Mouse (Mus musculus) heart, adult 18-20 months (tissue): ENCODE measurements around the gene Rnf180. TPM values are rescaled to one million over a fixed set of nuclear protein-coding genes. Genes with fewer than 3 reads are reported as not detected.
A peak's percentile ranks its signal among the peaks of the same experiment; 100 is the strongest.

ENCODE experiments used
- DNase-seq, 2 experiments: peaks; one replicate each; pipeline ENCODE4 v3.0.0; 2021 to 2022; ENCODE audit warnings: mixed read lengths in 1 of 2
- total RNA-seq, 2 experiments: library from RNA; stranded (reverse); gene quantifications; 2 replicates each; pipeline ENCODE4 v1.2.3; 2021

Rnf180 gene
- total RNA-seq, 2 experiments from 2014 or later = 2.3 TPM

DNA sequence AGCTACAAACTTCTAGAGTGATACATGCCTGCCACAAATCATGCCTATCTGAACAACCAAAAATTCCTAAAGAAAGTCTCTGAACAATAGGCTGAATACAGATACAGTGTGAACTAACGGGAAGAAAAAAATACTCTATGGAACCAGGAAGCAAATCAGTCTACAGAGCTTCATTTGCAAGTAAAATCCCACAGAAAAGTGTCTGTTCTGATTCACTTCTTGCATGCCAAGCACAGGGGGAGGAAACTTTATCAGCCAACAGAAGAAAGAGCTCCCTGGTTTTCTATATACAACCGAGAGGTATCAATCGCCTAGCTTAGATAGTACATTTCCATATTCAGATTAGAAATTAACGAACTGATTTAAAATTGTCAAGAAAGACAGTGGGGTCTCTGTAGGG lies 43.8 kb downstream of the Rnf180 start:
- DNase-seq = no peak

DNA sequence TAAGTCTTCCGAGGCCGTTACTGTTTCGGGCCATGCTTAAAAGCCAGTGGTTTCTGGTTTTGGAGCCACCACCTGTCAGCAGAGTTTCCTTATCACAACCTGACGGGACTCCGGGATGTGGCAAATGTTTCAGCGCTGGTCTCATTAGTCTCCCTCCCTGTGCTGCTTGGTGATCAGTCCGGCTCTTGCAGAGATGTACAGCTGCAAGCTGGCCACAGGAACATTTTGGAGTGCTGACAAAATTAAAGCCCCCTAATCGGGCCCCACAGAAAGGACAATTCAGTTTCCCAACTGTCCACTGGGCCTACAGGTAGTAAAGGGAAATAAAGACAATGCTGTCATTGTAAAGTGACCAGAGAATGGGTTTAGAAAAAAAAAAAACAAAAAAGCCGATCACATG lies 44.4 kb downstream of the Rnf180 start:
- DNase-seq = no peak

DNA sequence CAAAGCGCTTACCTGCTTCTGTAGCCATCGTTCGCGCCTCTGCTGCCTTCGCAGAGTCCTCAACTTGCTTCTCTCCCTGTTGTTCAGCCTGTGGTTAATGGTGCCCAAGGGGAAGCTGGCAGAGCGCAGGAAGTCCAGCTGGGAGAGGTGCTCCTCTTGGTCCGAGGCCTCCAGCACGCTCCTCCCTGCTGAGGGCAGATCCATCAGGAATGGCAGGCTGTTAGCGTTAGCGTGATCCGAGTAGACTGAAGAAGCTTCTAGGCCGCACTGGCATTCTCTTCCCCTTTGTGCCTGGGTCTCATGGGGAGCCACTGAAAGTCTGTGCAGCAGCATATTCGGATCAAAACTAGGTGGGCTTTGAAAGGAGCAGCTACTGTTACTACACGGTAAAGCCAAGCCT lies 45.0 kb downstream of the Rnf180 start:
- DNase-seq = no peak

- DNase-seq = no peak
These were observed 46.9 kb downstream of the Rnf180 start for GRCm38 (mm10) chr13:105247691-105248090.

- DNase-seq = no peak
These were observed 53.8 kb downstream of the Rnf180 start for GRCm38 (mm10) chr13:105240810-105241209.

DNA sequence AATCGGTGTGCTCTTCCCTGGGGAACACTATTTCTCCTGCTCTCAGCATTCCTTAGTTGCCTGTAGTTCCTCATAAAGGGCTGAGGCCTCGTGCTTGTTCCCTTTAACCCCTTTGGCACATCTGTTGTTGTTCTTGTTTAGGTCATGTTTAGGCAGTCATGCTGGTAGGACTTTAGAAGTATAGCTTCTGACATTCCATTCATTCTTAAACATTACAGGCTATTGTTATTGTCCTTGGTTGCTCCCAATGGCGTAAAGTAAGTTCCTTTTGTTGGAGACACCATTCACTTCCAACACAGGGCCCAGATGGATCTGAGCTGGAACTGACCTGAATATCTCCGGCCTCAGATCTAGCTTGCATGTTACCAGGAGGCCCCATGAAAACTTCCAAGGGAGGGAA lies 67.5 kb downstream of the Rnf180 start:
- no peak for DNase-seq

DNA sequence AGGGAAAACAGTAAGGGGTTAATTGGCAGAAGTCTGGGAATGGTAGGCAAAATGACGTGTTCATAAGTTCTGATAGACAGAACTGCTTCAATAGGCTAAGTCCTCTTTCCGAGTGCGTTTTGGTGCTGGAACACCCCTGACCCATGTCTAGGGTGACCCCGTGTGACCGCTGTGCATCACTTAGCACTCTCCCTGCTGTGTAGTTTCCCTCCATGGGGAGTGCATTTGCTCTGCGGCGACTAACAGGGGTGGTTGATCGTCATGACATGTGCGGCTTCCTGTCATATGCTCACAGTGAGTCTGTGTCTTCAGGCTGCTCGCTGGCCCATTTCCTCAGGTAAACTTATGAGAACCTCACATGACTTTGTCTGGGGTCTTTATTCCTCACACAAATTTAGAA lies 70.6 kb downstream of the Rnf180 start:
- DNase-seq = no peak

GRCm38 (mm10) chr13:105223147-105223546 lies 71.5 kb downstream of the Rnf180 start:
- DNase-seq = peak in 1 of 2 experiments; percentile 30

- DNase-seq = no peak
These were observed 72.4 kb downstream of the Rnf180 start for GRCm38 (mm10) chr13:105222016-105222725.

- no peak for DNase-seq
These were observed 83.9 kb downstream of the Rnf180 start for GRCm38 (mm10) chr13:105210746-105211145.

DNA sequence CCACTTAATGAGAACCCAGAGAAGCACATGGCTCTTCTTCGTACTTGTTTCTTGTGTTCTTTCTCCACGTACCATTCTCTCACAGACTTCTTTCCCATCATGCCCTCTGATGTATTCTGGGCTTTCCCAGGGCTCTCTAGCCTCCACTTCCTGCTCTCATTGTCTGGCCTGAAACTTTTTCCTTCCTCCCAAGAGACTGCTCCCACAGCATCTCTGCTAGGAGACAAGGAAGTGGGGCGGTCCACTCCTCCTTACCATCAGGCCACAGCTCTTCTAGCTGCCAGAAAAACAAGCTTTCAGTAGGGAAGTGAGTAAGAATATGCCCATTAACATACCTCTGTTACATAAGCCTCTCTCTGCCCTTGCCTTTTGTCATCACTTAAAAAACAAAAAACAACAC lies 90.8 kb downstream of the Rnf180 start:
- DNase-seq = no peak

DNA sequence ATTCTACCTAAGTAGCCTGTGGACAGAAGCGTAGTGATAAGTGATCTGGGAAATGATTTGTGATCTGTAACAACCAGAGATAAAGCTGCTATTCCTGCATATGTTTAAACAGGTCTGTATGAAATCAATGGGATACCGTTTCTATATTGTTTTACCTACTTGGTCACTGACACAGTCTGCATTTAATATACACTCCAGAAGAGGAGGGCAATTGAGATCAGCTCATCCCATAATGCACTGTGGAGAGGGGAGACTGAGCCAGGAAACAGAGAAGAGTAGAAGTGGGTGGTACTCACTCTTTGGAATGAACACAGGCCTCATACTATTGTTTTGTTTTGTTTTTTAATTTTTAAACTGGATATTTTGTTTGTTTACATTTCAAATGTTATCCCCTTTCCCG lies 96.0 kb downstream of the Rnf180 start:
- DNase-seq = no peak

DNA sequence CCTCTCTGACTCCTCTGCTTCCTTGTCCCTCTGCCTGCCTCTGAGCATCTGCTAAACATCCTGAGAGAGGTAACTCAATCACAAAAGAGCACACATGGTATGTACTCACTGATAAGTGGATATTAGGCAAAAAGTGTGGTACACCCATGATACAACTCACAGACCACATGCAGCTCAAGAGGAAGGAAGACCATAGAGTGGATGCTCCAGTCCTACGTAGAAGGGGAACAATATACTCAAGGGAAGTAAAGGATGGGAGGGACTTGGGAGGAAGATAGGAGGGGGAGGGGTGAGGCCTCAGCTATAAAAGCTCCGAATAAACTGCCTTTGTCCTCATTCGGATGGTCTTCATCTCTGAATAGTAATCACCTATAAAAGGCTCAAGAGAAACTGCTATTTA lies 96.6 kb downstream of the Rnf180 start:
- no peak for DNase-seq

- DNase-seq = no peak
These were observed 101.0 kb downstream of the Rnf180 start for GRCm38 (mm10) chr13:105193583-105193982.

DNA sequence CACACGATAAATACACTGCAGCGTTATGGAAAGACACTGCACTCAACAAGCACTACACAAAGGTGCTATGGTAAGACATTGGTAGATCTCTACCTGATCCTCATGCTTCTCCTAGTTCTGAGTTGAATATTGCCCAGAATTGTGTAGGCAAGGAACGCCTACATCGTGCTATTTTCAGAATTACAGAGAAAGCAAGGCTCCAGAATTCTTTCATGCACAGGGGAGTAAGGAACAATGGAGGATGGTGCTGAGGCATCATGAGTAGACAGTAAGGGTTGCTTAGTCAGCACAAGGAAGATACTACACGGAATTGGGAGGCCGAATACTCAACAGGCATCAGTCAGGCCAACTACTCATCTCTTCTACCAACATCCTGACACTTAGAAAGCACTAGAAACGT lies 105.9 kb downstream of the Rnf180 start:
- DNase-seq = no peak

- DNase-seq = no peak
These were observed 113.8 kb downstream of the Rnf180 start for GRCm38 (mm10) chr13:105180781-105181180.

DNA sequence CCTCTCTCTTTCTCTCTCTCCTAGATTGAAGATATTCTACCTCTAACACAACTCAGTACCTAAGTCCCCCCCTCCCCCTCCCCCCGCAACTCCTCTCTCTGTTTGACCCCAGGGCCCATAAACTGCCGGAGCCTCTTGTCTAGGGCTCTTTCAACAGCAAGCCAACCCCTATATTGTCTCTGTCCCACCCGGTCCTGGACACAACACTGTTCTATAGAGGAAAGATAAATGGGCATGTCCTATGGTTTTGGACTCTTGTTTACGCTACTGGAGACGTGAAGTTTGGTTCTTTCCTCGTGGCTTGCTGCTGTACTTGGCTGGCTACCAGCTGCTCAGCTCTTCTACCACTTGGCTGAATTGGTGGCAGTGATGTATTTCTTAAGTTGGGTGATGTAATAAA lies 129.2 kb downstream of the Rnf180 start:
- DNase-seq = no peak

DNA sequence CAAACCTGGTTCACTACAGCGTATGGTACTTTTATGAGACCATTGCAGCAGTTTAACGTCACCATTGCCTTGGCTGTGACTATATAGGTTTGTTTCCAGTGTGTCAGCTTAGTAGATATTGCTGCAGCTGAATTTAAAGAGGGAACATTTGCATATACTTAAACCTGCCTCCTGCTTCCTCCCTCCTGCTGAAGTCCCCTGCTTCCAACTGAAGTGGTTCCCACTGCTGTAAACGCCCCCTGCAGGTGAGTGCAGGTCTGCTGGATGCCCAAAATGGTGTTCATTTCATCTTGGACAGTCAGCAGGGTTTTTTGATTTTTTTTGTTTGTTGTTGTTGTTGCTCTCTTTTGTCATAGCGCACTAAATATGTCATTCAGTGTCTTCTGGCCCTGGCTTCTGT lies 140.7 kb downstream of the Rnf180 start:
- no peak for DNase-seq

GRCm38 (mm10) chr13:105150006-105150405 lies 144.6 kb downstream of the Rnf180 start:
- DNase-seq = no peak

- no peak for DNase-seq
These were observed 146.7 kb downstream of the Rnf180 start for GRCm38 (mm10) chr13:105147795-105148418.

DNA sequence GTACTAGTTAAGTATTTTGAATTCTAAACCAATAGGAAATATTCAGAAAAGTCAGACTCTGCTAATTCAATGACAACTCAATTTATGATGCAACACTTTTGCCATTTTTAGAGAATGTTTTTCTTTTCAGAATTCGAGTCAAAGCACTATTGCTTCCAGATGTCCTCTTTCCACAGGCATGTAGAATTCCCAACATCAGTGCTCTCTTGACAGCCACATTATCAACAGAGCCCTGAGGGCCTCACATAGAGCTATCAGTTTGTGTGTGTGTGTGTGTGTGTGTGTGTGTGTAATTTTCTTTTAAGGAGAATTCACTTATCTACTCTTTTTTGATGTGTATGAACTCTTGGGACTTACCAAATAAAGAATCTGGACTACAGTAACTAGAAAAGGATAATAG lies 147.8 kb downstream of the Rnf180 start:
- no peak for DNase-seq

GRCm38 (mm10) chr13:105139881-105140280 lies 154.7 kb downstream of the Rnf180 start:
- no peak for DNase-seq

DNA sequence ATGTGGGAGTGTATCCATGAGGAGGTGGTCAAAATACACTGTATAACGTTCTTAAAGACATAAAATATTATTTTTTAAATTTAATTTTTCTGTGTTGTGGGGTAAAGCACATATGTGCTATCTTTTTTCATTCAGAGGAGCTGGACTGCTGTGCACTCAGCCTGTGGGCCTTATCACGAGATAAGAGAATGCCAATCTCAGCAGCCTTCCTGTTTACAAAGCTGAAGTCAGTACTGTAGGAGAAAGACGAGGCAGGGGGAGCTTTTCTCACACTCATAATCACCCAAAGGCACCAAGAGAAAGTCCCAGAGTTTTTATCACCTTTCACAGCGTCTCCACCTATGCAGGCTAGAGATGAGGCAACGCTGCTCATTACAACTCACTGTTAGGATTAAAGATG lies 160.2 kb downstream of the Rnf180 start:
- DNase-seq = no peak

DNA sequence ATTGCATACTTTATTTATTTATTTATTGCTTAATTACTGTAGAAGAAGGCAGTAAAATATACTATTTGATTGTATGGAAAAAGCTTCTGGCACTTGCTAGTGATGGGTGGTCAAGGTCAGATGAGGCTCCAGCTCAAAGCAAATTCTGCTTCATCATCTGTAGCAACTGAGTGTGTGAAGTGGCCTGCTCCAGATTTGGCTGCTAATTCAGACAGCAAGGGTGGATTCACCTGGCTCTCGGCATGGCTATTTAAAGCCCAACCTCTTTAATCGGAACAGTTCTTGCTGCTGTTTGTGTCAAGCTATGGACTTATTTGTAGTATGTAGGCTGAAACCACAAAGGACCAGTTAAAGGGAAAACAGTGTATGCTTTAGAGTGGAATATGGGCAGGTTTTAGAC lies 161.8 kb downstream of the Rnf180 start:
- peak; percentile 26 to 60 for DNase-seq
